Mouse (Mus musculus) thymus, adult 2 months (tissue): ENCODE measurements around the gene Snx11. TPM values are rescaled to one million over a fixed set of nuclear protein-coding genes. Genes with fewer than 3 reads are reported as not detected.

Source experiments
- DNase-seq: peaks from one replicate; pipeline ENCODE4 v3.0.0; 2021
- H3K27ac ChIP-seq: fragments of 200-500 bp; 2 replicates; pipeline ENCODE4 v1.5.1; 2012; ENCODE audit warnings: low read length, control low read depth; ENCODE audit not compliant: control insufficient read depth, insufficient read depth
- H3K27me3 ChIP-seq: fragments of 200-500 bp; 2 replicates; pipeline ENCODE4 v1.6.1; 2012; ENCODE audit warnings: mild to moderate bottlenecking, low read length, moderate library complexity, mixed read lengths; ENCODE audit not compliant: control insufficient read depth, insufficient read depth
- H3K36me3 ChIP-seq: fragments of 200-500 bp; 2 replicates; pipeline ENCODE4 v1.6.1; 2012; ENCODE audit warnings: mild to moderate bottlenecking, low read length, moderate library complexity; ENCODE audit not compliant: control insufficient read depth, insufficient read depth
- H3K4me1 ChIP-seq: fragments of 200-500 bp; replicated peaks from 2 replicates; pipeline ENCODE4 v1.6.1; 2012; ENCODE audit warnings: low read length; ENCODE audit not compliant: control insufficient read depth, insufficient read depth
- H3K4me3 ChIP-seq: fragments of 200-500 bp; 2 replicates; pipeline ENCODE4 v1.5.1; 2012; ENCODE audit warnings: mild to moderate bottlenecking, low read length, control low read depth, moderate library complexity; ENCODE audit not compliant: control insufficient read depth, insufficient read depth
- CTCF ChIP-seq: fragments of 200-500 bp; IDR thresholded peaks from 2 replicates; pipeline ENCODE4 v1.5.1; 2012; ENCODE audit warnings: mild to moderate bottlenecking, control low read depth, low read length, moderate library complexity, borderline replicate concordance; ENCODE audit not compliant: control insufficient read depth, poor library complexity, insufficient read depth; ENCODE audit errors: extremely low read depth
- POLR2A ChIP-seq: fragments of 200-500 bp; IDR thresholded peaks from 2 replicates; pipeline ENCODE4 v1.6.1; 2012; ENCODE audit warnings: mild to moderate bottlenecking, low read length, control low read depth, moderate library complexity; ENCODE audit not compliant: control insufficient read depth, poor library complexity, insufficient read depth; ENCODE audit errors: extremely low read depth
- WGBS: fragments of 180-500 bp; shearing (Covaris S2); methylation state at CpG from one replicate; pipeline ENCODE4 v1.1.7; 2018; 5-methylcytosine and 5-hydroxymethylcytosine counted together
- polyA plus RNA-seq: library from polyadenylated mRNA; depleted of rRNA; stranded (reverse); fragments of >200 nt; gene quantifications from 2 replicates; pipeline ENCODE4 v1.2.3, GENCODE M21; 2012; rRNA removed

Snx11 gene
- polyA plus RNA-seq, 1 experiment, result 25.0 TPM

DNA sequence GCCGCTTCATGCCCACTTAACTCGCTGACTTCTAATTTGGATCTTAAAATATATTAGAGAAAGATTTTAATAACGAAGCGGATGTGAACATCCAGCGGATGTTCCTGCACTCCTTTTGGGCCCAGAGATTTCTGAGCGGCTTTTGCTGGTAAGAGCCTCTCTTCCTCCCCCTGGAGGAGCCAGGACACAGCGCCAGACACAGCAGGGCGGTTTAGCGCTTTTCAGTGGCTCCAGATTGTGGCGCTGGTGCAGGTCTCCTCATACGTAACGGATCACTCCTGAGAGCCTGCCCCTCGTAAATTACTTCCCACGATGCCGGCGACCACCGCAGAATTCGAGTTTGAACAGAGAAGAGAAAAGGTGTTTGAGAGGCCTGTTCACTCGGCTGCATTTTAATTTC, 41.5 kb downstream of the Snx11 start:
- Histone ChIP-seq H3K36me3 (peaks cover 19% of the 10 kb centered on the region), H3K27ac (no peak overlapping the region), H3K27me3 (no peaks in the 10 kb centered on the region), H3K4me1 (no peaks in the 10 kb centered on the region), H3K4me3 (no peak overlapping the region)
- no peak for DNase-seq
- WGBS, result 44% methylated on average over 19 of the region's 19 CpGs
- no peak for TF ChIP-seq POLR2A
- no peak for TF ChIP-seq CTCF

- WGBS, result 92% methylated on average over 4 of the region's 4 CpGs
- no peak overlapping the region for H3K4me3 ChIP-seq
- H3K27ac ChIP-seq, result no peak overlapping the region
- DNase-seq, result no peak
- TF ChIP-seq POLR2A, result no peak
- no peak for TF ChIP-seq CTCF
- no peaks in the 10 kb centered on the region for H3K4me1 ChIP-seq
- peaks cover 22% of the 10 kb centered on the region for H3K36me3 ChIP-seq
- H3K27me3 ChIP-seq, result no peaks in the 10 kb centered on the region
Measured at GRCm38 (mm10) chr11:96732657-96733056, 44.7 kb downstream of the Snx11 start.

GRCm38 (mm10) chr11:96730327-96730726, 47.0 kb downstream of the Snx11 start:
- no peaks in the 10 kb centered on the region for H3K27me3 ChIP-seq
- WGBS, result 91% methylated on average over 5 of the region's 5 CpGs
- no peak overlapping the region for H3K27ac ChIP-seq
- H3K4me1 ChIP-seq, result no peaks in the 10 kb centered on the region
- peaks cover 12% of the 10 kb centered on the region for H3K36me3 ChIP-seq
- no peak overlapping the region for H3K4me3 ChIP-seq
- no peak for DNase-seq
- no peak for TF ChIP-seq CTCF
- TF ChIP-seq POLR2A, result no peak

- Histone ChIP-seq H3K27ac (no peak overlapping the region), H3K4me1 (no peaks in the 10 kb centered on the region), H3K4me3 (no peak overlapping the region), H3K27me3 (no peaks in the 10 kb centered on the region), H3K36me3 (peaks cover 12% of the 10 kb centered on the region)
- 50% methylated on average over 9 of the region's 9 CpGs for WGBS
- TF ChIP-seq POLR2A (no peak), CTCF (no peak)
- no peak for DNase-seq
Measured at GRCm38 (mm10) chr11:96729462-96729861, 47.9 kb downstream of the Snx11 start.

- no peak for DNase-seq
- Histone ChIP-seq H3K27me3 (no peaks in the 10 kb centered on the region), H3K4me3 (no peak overlapping the region), H3K27ac (no peak overlapping the region), H3K36me3 (peaks cover 12% of the 10 kb centered on the region), H3K4me1 (no peaks in the 10 kb centered on the region)
- 96% methylated on average over 2 of the region's 2 CpGs for WGBS
- no peak for TF ChIP-seq CTCF
- no peak for TF ChIP-seq POLR2A
Measured at GRCm38 (mm10) chr11:96728577-96728976, 48.8 kb downstream of the Snx11 start.

GRCm38 (mm10) chr11:96725833-96726232, 51.5 kb downstream of the Snx11 start:
- WGBS, result 98% methylated on average over 1 of the region's 1 CpGs
- no peak for DNase-seq
- H3K36me3 ChIP-seq, result peaks cover 5% of the 10 kb centered on the region
- TF ChIP-seq CTCF (no peak), POLR2A (no peak)
- H3K27ac ChIP-seq, result no peak overlapping the region
- H3K27me3 ChIP-seq, result no peaks in the 10 kb centered on the region
- H3K4me1 ChIP-seq, result no peaks in the 10 kb centered on the region
- H3K4me3 ChIP-seq, result no peak overlapping the region

- no peak for DNase-seq
- WGBS, result 88% methylated on average over 7 of the region's 7 CpGs
- TF ChIP-seq CTCF (no peak), POLR2A (no peak)
- no peak overlapping the region for H3K4me3 ChIP-seq
- no peaks in the 10 kb centered on the region for H3K4me1 ChIP-seq
- peaks cover 25% of the 10 kb centered on the region for H3K36me3 ChIP-seq
- H3K27me3 ChIP-seq, result no peaks in the 10 kb centered on the region
- no peak overlapping the region for H3K27ac ChIP-seq
Measured at GRCm38 (mm10) chr11:96718609-96719008, 58.8 kb downstream of the Snx11 start.

Other genes starting within 250 kb of the Snx11 start
- gene Cbx1, start 11.6 kb upstream of the Snx11 start, polyA plus RNA-seq, result 52.3 and 61.2 TPM in 2 replicates
- 136 and 170 TPM in 2 replicates for gene Nfe2l1, start 52.4 kb upstream of the Snx11 start, polyA plus RNA-seq
- 24.5 and 25.3 TPM in 2 replicates for gene Copz2, start 72.3 kb upstream of the Snx11 start, polyA plus RNA-seq
- gene Cdk5rap3, start 138.9 kb upstream of the Snx11 start, polyA plus RNA-seq, result 94.2 and 95.5 TPM in 2 replicates
- 0.98 and 1.3 TPM in 2 replicates for gene Prr15l, start 150.5 kb upstream of the Snx11 start, polyA plus RNA-seq
- 22.5 and 25.7 TPM in 2 replicates for gene Pnpo, start 166.4 kb upstream of the Snx11 start, polyA plus RNA-seq
- gene Sp2, start 205.4 kb upstream of the Snx11 start, polyA plus RNA-seq, result 46.6 and 63.0 TPM in 2 replicates
- 5.6 TPM in 2 replicates for gene Sp6, start 235.8 kb upstream of the Snx11 start, polyA plus RNA-seq